Mouse (Mus musculus) cortical plate, adult 2 months (tissue): Measurements from ENCODE around the gene Mindy2.

Source experiments
- CTCF ChIP-seq: fragments of 200-500 bp; IDR thresholded peaks from 2 replicates; pipeline ENCODE4 v1.5.1; 2011; ENCODE audit warnings: mild to moderate bottlenecking, control low read depth, low read length; ENCODE audit not compliant: insufficient read depth; ENCODE audit errors: extremely low read depth
- POLR2A ChIP-seq: fragments of 200-500 bp; IDR thresholded peaks from 2 replicates; pipeline ENCODE4 v1.6.1; 2011; ENCODE audit warnings: mild to moderate bottlenecking, low read length, control low read depth; ENCODE audit not compliant: insufficient read depth; ENCODE audit errors: extremely low read depth

DNA sequence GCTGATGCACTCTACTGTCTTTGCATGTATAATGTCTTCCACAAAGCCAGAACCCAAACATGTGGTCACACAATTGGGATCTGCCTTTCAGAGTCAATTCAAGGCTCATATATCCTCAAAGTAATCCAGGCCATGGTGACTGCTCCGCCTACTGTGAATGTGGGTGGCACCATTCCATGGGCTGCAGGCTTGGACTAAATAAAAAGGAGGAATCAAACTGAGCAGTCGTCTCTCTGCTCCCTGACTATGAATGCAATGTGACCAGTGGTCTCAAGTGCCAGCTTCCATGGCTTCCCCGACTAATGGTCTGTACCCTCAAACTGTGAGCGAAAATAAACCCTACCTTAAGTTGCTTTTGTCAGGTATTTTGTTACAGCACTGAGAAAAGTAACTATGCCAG, 2.5 kb downstream of the Mindy2 start:
- TF ChIP-seq POLR2A (no peak), CTCF (no peak)
